12 mouse cellular contexts compared by ENCODE assay signal in genomic region chr1:63252351-63253209, GRCm38 (mm10). TPM values are rescaled to one million over a fixed set of nuclear protein-coding genes. Genes with fewer than 3 reads are reported as not detected.
DNase-seq lines count a peak whose midpoint lies in the region; ATAC-seq and TF ChIP-seq lines count a peak whose summit lies in the region.
"Had no signal": no experiment of that assay in that cellular context is flagged by ENCODE, and none has a peak within 500 bp of the region (broad histone marks: within the 10 kb centered on the region; RNA-seq: fewer than 3 reads in every experiment).

No protein-coding gene starts in this region.

- peak; percentile 6 for DNase-seq in heart, postnatal 0 days (ENCODE audit: low spot score)
- no peak for DNase-seq in heart, postnatal 10 days
- DNase-seq in testis, postnatal 10 days (ENCODE audit: low spot score), result no peak
- DNase-seq in heart, postnatal 25 days (ENCODE audit: low spot score), result no peak
- DNase-seq in thymus, postnatal 25 days, result no peak
- DNase-seq: cerebellum, adult 9-10 months; kidney, postnatal 14 days had no signal

- TF ChIP-seq CTCF in heart, postnatal 0 days (IDR thresholded peaks at IDR 0.05; ENCODE audit: low read depth), result peak; percentile 47
- peak; percentile 43 for TF ChIP-seq CTCF in cortical plate, adult 2 months (IDR thresholded peaks at IDR 0.05; ENCODE audit: extremely low read depth, insufficient read depth, low read length)

- no peak overlapping the region for H3K9ac ChIP-seq in heart, postnatal 0 days (replicated peaks; ENCODE audit: low read depth, low read length)
- H3K9ac ChIP-seq in forebrain, embryonic 15.5 days (replicated peaks), result no peak overlapping the region
- no peak overlapping the region for H3K9ac ChIP-seq in midbrain, embryonic 15.5 days
- H3K9ac ChIP-seq: limb, embryonic 13.5 days had no signal

- no peak for ATAC-seq in heart, postnatal 0 days (ENCODE audit: insufficient read depth, low read depth)
- no peak for ATAC-seq in forebrain, embryonic 15.5 days (replicated peaks)
- ATAC-seq in midbrain, embryonic 15.5 days (replicated peaks), result 0 out of 2 replicates have a peak, but pooled peaks have one; percentile 54
- ATAC-seq: CD4-positive, CD25-positive, alpha-beta regulatory T cell, adult 4 months had no signal

- H3K4me1 ChIP-seq in heart, postnatal 0 days (ENCODE audit: control insufficient read depth, insufficient read depth), result no peaks in the 10 kb centered on the region
- H3K4me1 ChIP-seq in cortical plate, adult 2 months (ENCODE audit: control insufficient read depth, insufficient read depth, low read length), result 0 out of 2 replicates have a peak, but pooled peaks cover 1% of the 10 kb centered on the region
- peaks cover 26% of the 10 kb centered on the region for H3K4me1 ChIP-seq in forebrain, embryonic 15.5 days
- peaks cover 21% of the 10 kb centered on the region for H3K4me1 ChIP-seq in midbrain, embryonic 15.5 days

- intact Hi-C loops in heart, postnatal 10 days (cut with DNase I), result loop anchor here (2.0 kb wide), 1 partner anchor 70 kb away; no protein-coding TSS in a partner anchor
- intact Hi-C loops in heart, postnatal 25 days (cut with DNase I), result loop anchor here (5.0 kb wide), 1 partner anchor 70 kb away; no protein-coding TSS in a partner anchor

- H3K27me3 ChIP-seq in heart, postnatal 0 days (ENCODE audit: control insufficient read depth, insufficient read depth, low read length), result peaks cover 93% of the 10 kb centered on the region
- H3K27me3 ChIP-seq in forebrain, embryonic 15.5 days, result peaks cover 71% of the 10 kb centered on the region
- peaks cover 66% of the 10 kb centered on the region for H3K27me3 ChIP-seq in midbrain, embryonic 15.5 days (replicated peaks)

- H3K27ac ChIP-seq in heart, postnatal 0 days (ENCODE audit: low read depth), result no peak overlapping the region
- H3K27ac ChIP-seq in cortical plate, adult 2 months (ENCODE audit: insufficient read depth, low read length), result no peak overlapping the region
- H3K27ac ChIP-seq in forebrain, embryonic 15.5 days (replicated peaks), result no peak overlapping the region
- H3K27ac ChIP-seq in midbrain, embryonic 15.5 days, result no peak overlapping the region
- H3K27ac ChIP-seq: limb, embryonic 13.5 days had no signal

- WGBS in heart, postnatal 0 days, result 41% methylated on average over 24 of the region's 24 CpGs
- 27% methylated on average over 24 of the region's 24 CpGs for WGBS in forebrain, embryonic 15.5 days
- WGBS in midbrain, embryonic 15.5 days, result 23% methylated on average over 24 of the region's 24 CpGs

- no peak overlapping the region for H3K4me2 ChIP-seq in heart, postnatal 0 days (ENCODE audit: low read depth, low read length)
- H3K4me2 ChIP-seq in forebrain, embryonic 15.5 days (replicated peaks), result 0 out of 2 replicates have a peak overlapping the region, but pooled peaks have one; percentile 1
- no peak overlapping the region for H3K4me2 ChIP-seq in midbrain, embryonic 15.5 days
- H3K4me2 ChIP-seq: limb, embryonic 13.5 days had no signal

- no peaks in the 10 kb centered on the region for H3K36me3 ChIP-seq in heart, postnatal 0 days (replicated peaks; ENCODE audit: control insufficient read depth, insufficient read depth, low read length)
- H3K36me3 ChIP-seq in forebrain, embryonic 15.5 days, result no peaks in the 10 kb centered on the region
- no peaks in the 10 kb centered on the region for H3K36me3 ChIP-seq in midbrain, embryonic 15.5 days (replicated peaks)
- H3K36me3 ChIP-seq: limb, embryonic 13.5 days had no signal

- 0 out of 2 replicates have a peak, but pooled peaks cover 4% of the 10 kb centered on the region for H3K9me3 ChIP-seq in heart, postnatal 0 days (replicated peaks; ENCODE audit: control insufficient read depth, low read length)
- H3K9me3 ChIP-seq in forebrain, embryonic 15.5 days, result no peaks in the 10 kb centered on the region
- H3K9me3 ChIP-seq in midbrain, embryonic 15.5 days, result no peaks in the 10 kb centered on the region
- H3K9me3 ChIP-seq: limb, embryonic 13.5 days had no signal

- H3K4me3 ChIP-seq in heart, postnatal 0 days (ENCODE audit: low read depth, low read length), result no peak overlapping the region
- no peak overlapping the region for H3K4me3 ChIP-seq in cortical plate, adult 2 months (ENCODE audit: insufficient read depth, low read length)
- H3K4me3 ChIP-seq in forebrain, embryonic 15.5 days, result no peak overlapping the region
- H3K4me3 ChIP-seq in midbrain, embryonic 15.5 days, result no peak overlapping the region
- H3K4me3 ChIP-seq: limb, embryonic 13.5 days had no signal

- TF ChIP-seq EP300 in heart, postnatal 0 days (IDR thresholded peaks at IDR 0.05; ENCODE audit: low read depth), result no peak

- TF ChIP-seq POLR2A in cortical plate, adult 2 months (IDR thresholded peaks at IDR 0.05; ENCODE audit: extremely low read depth, insufficient read depth, low read length), result no peak

RNA-seq across cellular contexts. Expression of gene Zdbf2, which starts 20.5 kb away (rescaled TPM):
- 2.0 and 3.3 TPM in 2 replicates for total RNA-seq in heart, postnatal 0 days (2014; rRNA removed; ENCODE audit: low replicate concordance)
- polyA plus RNA-seq in heart, postnatal 0 days (2015; fragmentation: Nextera tagmentation; extraction: Ambion mirVana), result 3.0 and 3.5 TPM in 2 replicates
- 1 to 10 TPM; 1.6 TPM for total RNA-seq in heart, postnatal 10 days (2021)
- 4.5 and 5.2 TPM in 2 replicates for polyA plus RNA-seq in cortical plate, adult 2 months (2012; rRNA removed)
- polyA plus RNA-seq in forebrain, embryonic 15.5 days (2015; fragmentation: Nextera tagmentation; extraction: Ambion mirVana), result 30.4 and 34.8 TPM in 2 replicates
- polyA plus RNA-seq in midbrain, embryonic 15.5 days (2015; fragmentation: Nextera tagmentation; extraction: Ambion mirVana), result 40.9 and 52.5 TPM in 2 replicates
- under 1 TPM; 0.39 to 0.49 TPM for total RNA-seq in heart, postnatal 25 days (2021)
- polyA plus RNA-seq: CD4-positive, CD25-positive, alpha-beta regulatory T cell, adult 4 months had no signal

RNA-seq across cellular contexts. Expression of gene Gpr1, which starts 38.2 kb away (rescaled TPM):
- total RNA-seq in heart, postnatal 0 days (2014; rRNA removed; ENCODE audit: low replicate concordance), result not detected in 2 replicates
- polyA plus RNA-seq in heart, postnatal 0 days (2015; fragmentation: Nextera tagmentation; extraction: Ambion mirVana), result 0.10 TPM in 1 of 2 replicates, not detected in the other
- total RNA-seq in heart, postnatal 10 days (2021), result under 1 TPM; 0.22 to 0.35 TPM
- polyA plus RNA-seq in cortical plate, adult 2 months (2012; rRNA removed), result 1.2 and 1.5 TPM in 2 replicates
- polyA plus RNA-seq in forebrain, embryonic 15.5 days (2015; fragmentation: Nextera tagmentation; extraction: Ambion mirVana), result 0.33 and 0.34 TPM in 2 replicates
- polyA plus RNA-seq in midbrain, embryonic 15.5 days (2015; fragmentation: Nextera tagmentation; extraction: Ambion mirVana), result 0.66 and 1.2 TPM in 2 replicates
- under 1 TPM; 0.31 to 0.49 TPM for total RNA-seq in heart, postnatal 25 days (2021)
- polyA plus RNA-seq: CD4-positive, CD25-positive, alpha-beta regulatory T cell, adult 4 months had no signal
